8 mouse cellular contexts compared by ENCODE assay signal in the genomic region with DNA sequence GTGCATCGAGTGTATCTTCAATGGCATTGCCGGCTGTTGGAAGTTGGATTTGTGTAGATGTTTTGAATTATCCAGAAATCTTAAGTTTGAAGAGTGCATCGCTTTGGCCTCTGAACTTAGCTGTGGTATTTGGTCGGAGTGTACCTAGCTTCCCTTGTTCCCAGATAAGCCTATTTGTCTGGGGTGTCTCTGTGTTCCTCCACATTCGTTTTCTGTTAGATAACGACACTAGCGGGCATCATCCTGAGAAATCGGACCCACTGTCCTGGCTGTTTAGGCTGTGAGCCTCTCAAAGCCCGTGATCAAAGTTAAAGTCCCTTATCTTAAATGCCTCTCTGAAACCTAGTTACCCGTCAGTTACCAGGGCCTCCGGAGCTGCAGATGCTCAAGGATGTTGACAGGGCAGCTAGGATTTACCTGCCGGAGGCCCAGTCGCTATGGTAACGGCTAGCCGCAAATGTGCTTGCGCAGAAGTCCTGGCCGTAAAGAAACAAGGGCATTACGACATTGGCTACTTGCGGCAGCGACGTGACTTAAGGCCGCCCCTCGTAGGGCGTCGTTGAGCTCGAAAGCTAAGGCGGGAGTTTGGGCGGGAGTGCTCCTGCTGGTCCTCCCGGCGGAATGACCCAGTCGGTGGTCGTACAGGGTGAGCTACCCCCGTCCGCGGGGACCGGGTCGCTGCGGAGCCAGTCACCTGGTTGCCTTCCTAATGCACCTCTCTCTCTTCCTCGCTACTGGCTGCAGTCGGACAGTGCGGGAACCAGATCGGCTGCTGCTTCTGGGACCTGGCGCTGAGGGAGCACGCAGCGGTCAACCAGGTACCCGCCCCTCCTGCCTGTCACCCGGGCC. TPM values are rescaled to one million over a fixed set of nuclear protein-coding genes. Genes with fewer than 3 reads are reported as not detected.
DNase-seq lines count a peak whose midpoint lies in the region; ATAC-seq and TF ChIP-seq lines count a peak whose summit lies in the region.

A gene (minus strand): TSS at position 453 of the 849 bp plus-strand sequence.
A gene (plus strand): TSS at position 515 of the 849 bp plus-strand sequence.

- no peaks in the 10 kb centered on the region for H3K27me3 ChIP-seq in megakaryocyte, embryonic 14.5 days (replicated peaks)

- peak; percentile 93 for ATAC-seq in activated CD4-positive, CD25-positive, alpha-beta regulatory T cell, adult 4 months

- TF ChIP-seq POLR2A in cortical plate, adult 2 months (IDR thresholded peaks at IDR 0.05; ENCODE audit: extremely low read depth, insufficient read depth, low read length): peak; percentile 96

- H3K9me3 ChIP-seq in megakaryocyte, embryonic 14.5 days: no peaks in the 10 kb centered on the region

- H3K4me1 ChIP-seq in cortical plate, adult 2 months (ENCODE audit: control insufficient read depth, insufficient read depth, low read length): no peaks in the 10 kb centered on the region
- peaks cover 20% of the 10 kb centered on the region for H3K4me1 ChIP-seq in megakaryocyte, embryonic 14.5 days

- no peak for TF ChIP-seq CTCF in cortical plate, adult 2 months (IDR thresholded peaks at IDR 0.05; ENCODE audit: extremely low read depth, insufficient read depth, low read length)

- DNase-seq in gastrocnemius, adult 8-10 months (ENCODE audit: low spot score in 2 of 2): peak; percentile 80
- DNase-seq in hindlimb bud, embryonic 11.5 days (ENCODE audit: extremely low spot score, low read depth, low spot score): peak; percentile 85
- DNase-seq in left cerebral cortex, adult 8-10 months (ENCODE audit: low spot score in 2 of 2): peak; percentile 87 to 95
- DNase-seq in right cerebral cortex, postnatal 10 days (ENCODE audit: low spot score in 2 of 2): peak; percentile 96 to 97
- peak; percentile 81 for DNase-seq in urinary bladder, postnatal 25 days (ENCODE audit: low spot score)

- peak within 1 kb of the TSS; percentile 38 for H3K4me3 ChIP-seq in cortical plate, adult 2 months (ENCODE audit: insufficient read depth, low read length)
- H3K4me3 ChIP-seq in megakaryocyte, embryonic 14.5 days (replicated peaks): peak within 1 kb of the TSS; percentile 99

- H3K27ac ChIP-seq in cortical plate, adult 2 months (ENCODE audit: insufficient read depth, low read length): peak within 1 kb of the TSS; percentile 8; the same call in 1 of the 2 replicates

- H3K36me3 ChIP-seq in megakaryocyte, embryonic 14.5 days (replicated peaks; ENCODE audit: low read length): peaks cover 22% of the 10 kb centered on the region

RNA-seq across cellular contexts. Expression of the first gene that starts in this region (rescaled TPM):
- 1 to 10 TPM in 1 of 2 experiments, not detected in 1; 2.1 TPM for polyA plus RNA-seq in activated CD4-positive, CD25-positive, alpha-beta regulatory T cell, adult 4 months (2017; shearing (Covaris generic))
- 29.8 and 30.1 TPM in 2 replicates for polyA plus RNA-seq in cortical plate, adult 2 months (2012; rRNA removed)
- total RNA-seq in gastrocnemius, adult 8-10 months (2022): 1 to 10 TPM; 4.1 to 5.5 (median 4.7) TPM
- total RNA-seq in left cerebral cortex, adult 8-10 months (2022): 10 to 100 TPM; 12.8 to 16.9 (median 15.3) TPM
- polyA plus RNA-seq in megakaryocyte, embryonic 14.5 days (2012; ENCODE audit: insufficient read depth, low replicate concordance): 0.20 TPM in 1 of 2 replicates, not detected in the other

RNA-seq across cellular contexts. Expression of the second gene that starts in this region (rescaled TPM):
- 1 to 10 TPM; 4.3 to 5.7 TPM for polyA plus RNA-seq in activated CD4-positive, CD25-positive, alpha-beta regulatory T cell, adult 4 months (2017; shearing (Covaris generic))
- 3.8 and 3.9 TPM in 2 replicates for polyA plus RNA-seq in cortical plate, adult 2 months (2012; rRNA removed)
- total RNA-seq in gastrocnemius, adult 8-10 months (2022): 1 to 10 TPM in 1 of 4 experiments, under 1 TPM in 3; 0.64 to 1.1 (median 0.95) TPM
- 1 to 10 TPM; 2.1 to 2.9 (median 2.2) TPM for total RNA-seq in left cerebral cortex, adult 8-10 months (2022)
- polyA plus RNA-seq in megakaryocyte, embryonic 14.5 days (2012; ENCODE audit: insufficient read depth, low replicate concordance): 0.18 TPM in 1 of 2 replicates, not detected in the other

Comparison
In these comparisons a context has a peak if more than half of its experiments do, and no peak if none do; other contexts are left out.
1. Peak in every context shown above with its lines: DNase-seq, ATAC-seq, H3K4me3 ChIP-seq and H3K27ac ChIP-seq.